Mouse (Mus musculus) natural killer cell, adult 2 months (primary cell): Measurements from ENCODE around the gene Rpap1.
A peak's percentile ranks its signal among the peaks of the same experiment; 100 is the strongest.
"Not testable (repeated sequence)": the region's sequence is repeated elsewhere in the genome, so short reads cannot be mapped to it uniquely, and the experiment has no call there.

Experiments used
- DNase-seq, 2 experiments: peaks; one replicate each; pipeline ENCODE4 v3.0.0; 2022; ENCODE audit warnings: low spot score in 2 of 2

Gene Rpap1

DNA sequence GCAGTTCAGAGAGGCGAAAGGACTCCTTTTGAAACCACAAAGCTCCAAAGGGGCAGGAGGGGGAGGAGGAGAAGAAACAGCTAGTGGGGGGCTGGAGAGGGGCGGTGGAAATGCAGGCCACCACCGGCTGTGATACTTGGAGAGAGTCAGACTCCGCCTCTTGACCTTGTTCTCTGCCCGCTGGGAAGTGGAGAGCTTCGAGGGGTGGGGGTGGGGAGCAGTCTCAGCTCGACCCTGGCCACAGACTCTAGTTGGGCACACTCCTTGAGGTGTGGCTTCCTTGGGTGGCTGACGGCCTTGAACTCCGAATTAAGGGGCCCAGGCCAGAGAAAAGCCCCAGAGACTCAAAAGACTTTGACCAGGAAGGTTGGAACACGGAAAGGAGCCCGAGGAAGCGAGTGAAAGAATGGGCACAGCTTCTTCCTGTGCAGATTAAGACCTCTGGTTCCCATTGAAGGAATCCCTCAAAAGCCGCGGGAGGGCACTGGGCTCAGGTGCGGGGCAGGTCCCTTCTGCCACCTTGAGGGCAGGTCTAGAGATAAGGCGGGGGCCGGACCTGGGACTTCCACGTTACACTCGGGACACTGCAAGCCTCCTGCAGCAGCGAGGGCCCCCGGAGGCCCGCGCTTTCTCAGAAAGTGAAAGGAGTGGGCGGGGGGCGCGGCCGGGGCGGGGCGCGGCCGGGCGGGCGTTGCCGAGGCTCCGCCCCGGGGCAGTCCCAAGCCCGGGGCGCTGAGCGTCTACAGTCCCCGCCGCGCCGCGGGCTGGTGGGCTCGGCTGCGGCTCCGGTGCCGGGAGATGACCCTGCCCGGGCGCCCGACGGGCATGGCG is 45.5 kb downstream of the Rpap1 start, which contains the start of gene Itpka:
Gene Itpka (plus strand): TSS at position 757 of the 831 bp plus-strand sequence.
- DNase-seq = peak in 1 of 2 experiments; percentile 41

DNA sequence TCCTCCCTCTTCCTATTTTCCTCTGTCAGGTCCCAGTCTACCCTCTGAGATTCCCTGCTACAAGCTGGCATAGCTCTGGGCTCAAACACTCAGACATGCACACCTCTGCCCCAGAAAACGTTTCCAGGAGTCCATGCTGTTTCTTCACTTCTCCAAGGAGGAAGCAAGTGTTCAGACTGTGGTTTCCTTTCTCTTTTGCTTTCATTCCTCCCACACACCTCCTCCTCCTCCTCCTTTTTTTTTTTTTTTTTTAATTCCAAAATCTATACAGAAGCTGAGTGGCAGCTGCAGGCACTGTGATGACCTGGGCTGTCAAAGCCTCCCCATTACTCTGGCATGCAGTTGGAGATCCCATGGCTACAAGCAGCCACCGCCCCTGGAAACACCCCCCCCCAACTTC is 46.8 kb downstream of the Rpap1 start:
- DNase-seq = no peak

DNA sequence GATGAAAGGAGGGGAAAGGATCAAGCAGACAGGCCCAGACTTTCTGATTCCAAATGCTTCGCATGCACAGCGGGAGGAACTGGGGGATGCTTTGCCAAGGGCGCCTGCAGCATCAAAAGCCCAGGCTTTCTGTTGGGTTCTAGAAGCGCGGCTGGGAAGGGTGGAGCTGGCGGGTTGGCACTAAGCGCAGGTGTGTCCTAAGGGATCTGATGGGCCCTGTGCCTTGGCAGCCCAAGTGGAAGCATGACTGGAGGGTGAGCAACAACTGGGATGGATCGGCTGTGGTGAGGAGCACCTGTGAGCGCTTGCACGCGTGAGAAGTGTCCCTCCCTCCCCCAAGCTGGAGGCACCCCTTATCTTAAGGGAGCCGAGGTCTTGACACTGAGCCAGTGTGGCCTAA is 50.2 kb downstream of the Rpap1 start:
- DNase-seq = no peak

DNA sequence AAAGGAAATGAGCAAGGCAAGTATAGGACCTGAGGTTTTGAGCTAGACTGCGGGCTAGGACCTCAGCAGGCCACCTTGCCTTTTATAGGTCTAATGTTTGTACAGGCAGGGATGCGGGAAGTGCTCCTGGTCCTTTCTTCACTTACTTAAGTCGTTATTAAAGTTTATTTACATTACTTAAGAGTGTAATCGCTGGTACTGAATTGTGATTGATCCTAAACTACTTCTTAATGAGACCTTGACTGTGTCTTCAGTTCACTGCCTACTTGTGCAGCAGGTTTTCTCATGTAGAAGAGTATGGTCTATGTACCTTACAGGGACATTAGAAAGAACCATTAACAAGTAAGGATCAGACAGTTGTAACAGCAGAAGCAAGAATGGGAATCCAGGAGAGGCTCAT is 56.6 kb downstream of the Rpap1 start:
- DNase-seq = no peak

DNA sequence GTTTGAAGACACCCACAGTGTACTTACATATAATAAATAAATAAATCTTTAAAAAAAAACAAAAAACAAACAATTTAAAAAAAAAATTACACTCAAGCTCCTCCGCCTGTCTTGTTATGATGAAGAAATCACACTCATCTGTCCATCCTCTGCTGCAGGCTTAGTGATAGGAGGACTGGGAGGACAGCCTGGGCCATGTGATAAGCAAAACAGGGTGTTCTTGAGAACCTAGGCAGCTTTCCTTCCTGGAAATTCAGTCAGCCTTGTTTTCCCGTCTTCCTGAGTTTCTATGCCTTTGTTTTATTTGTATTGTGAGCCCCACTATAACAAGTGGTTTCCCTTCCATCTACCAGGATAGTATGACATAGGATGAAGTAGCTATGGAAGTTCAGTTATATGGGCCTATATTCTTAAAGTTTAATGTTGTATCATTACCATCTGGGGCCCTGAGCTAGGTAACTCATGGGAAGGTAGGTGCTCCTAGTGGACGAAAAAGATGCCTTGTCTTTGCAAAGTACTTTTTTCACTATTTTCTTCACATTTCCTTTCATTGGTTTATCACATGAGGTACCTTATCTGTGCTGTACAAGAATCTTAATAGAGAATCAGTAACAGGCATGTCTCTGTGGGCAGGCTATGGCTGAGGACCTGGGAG is 59.4 kb downstream of the Rpap1 start:
- no peak for DNase-seq

DNA sequence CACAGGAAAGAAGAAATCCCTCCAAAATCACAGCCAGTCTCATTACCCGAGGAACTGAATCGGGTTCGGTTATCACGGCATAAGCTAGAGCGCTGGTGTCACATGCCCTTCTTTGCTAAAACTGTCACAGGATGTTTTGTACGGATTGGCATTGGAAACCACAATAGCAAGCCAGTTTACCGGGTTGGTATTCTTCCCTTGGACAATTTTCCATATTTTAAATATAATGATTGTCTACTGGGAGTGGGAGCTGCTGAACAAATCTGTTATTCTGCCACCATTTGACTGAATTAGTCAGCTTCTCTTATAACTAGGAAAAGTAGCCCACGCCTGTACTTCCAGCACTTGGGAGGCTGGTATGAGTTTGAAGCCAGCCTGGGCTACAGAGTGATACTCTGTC is 66.3 kb downstream of the Rpap1 start:
- no peak for DNase-seq

DNA sequence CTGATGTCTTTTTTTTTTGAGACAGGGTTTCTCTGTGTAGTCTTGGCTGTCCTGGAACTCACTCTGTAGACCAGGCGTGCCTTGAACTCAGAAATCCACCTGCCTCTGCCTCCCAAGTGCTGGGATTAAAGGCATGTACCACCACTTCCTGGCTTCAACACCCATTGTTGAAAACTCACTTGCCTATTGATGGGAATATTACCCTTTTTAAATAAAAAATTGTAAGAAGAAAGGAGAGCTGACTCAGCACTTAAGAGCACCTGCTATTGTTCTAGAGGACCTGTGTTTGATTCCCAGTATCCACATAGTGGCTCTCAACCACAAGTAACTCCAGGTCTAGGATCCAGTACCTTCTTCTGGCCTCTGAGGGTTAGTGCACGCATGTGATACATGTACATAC is 71.5 kb downstream of the Rpap1 start:
- DNase-seq = not testable (repeated sequence)
